Mouse (Mus musculus): ENCODE measurements at regions not wholly inside any gene's neighbourhood (a gene's known extent, or its start where the extent isn't known, plus 50 kb on each side); places are given as distances from the start of the nearest gene placed in this dataset.

DNA sequence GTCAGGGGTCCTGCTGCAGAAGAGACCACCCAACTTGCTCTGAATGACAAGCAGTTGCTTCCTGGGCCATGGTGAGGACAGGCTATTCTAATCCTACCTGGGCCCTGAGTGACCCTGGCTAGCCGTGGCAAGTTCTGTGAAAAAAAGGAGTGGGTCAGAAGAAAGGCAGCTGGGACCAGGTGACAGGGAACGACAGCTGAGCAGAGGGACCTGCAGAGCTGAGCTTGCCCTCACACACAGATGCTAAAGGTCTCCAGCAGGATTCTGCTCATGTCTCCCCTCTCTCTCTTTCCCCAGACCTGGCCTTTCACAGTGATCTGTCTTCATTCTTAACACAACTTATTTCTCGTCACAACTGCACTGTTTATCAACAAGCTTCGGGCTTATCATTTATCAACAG lies 206.4 kb downstream of the Gm12728 start:
- TF ChIP-seq POLR2A (IDR thresholded peaks at IDR 0.05; ENCODE audit: borderline replicate concordance, control insufficient read depth, low read depth, low read length) (no peak), CTCF (IDR thresholded peaks at IDR 0.05; ENCODE audit: control insufficient read depth, insufficient read depth, low read length) (no peak)
